Mouse (Mus musculus): ENCODE results near the gene Plin4.
"Not testable (repeated sequence)": the region's sequence is repeated elsewhere in the genome, so short reads cannot be mapped to it uniquely, and the experiment has no call there.

Plin4 gene

DNA sequence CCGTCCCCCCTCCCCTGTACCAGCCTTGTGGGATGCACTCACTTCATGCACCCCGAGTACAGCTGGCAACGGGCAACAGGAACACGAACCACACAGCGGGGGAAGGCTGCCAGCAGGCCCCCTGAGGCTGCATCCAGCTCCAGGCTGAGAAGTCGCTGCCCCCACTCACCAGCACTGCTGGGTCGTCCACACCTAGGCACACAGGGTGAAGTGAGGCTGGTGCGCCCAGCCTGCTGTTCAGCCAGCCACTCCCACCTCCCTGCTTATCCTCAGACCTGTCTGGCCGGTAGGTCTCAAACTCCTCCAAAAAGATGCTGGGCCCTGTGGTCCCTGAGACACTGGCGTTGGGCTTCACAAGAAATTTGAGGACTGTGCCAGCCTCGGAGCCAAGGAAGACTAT lies 16.6 kb upstream of the Plin4 start:
- no peak for DNase-seq (ENCODE audit: low read depth)

DNA sequence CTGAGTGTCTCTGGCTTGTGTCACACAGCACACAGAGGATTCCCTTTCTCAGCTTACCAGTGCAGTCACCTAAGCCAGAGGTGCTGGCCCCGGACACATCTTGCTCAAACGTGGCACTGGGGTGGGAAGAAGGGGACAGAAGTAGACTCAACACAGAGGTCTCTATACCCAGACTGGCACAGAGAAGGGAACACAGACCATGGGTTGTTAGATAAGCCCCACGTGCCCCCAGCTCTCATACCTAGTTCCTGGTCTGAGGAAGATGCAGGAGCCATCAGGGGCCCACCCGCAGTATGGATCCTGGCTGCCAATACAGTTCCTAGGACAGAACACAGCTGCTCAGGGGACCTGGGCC lies 15.7 kb upstream of the Plin4 start:
- DNase-seq (ENCODE audit: low read depth), result no peak

DNA sequence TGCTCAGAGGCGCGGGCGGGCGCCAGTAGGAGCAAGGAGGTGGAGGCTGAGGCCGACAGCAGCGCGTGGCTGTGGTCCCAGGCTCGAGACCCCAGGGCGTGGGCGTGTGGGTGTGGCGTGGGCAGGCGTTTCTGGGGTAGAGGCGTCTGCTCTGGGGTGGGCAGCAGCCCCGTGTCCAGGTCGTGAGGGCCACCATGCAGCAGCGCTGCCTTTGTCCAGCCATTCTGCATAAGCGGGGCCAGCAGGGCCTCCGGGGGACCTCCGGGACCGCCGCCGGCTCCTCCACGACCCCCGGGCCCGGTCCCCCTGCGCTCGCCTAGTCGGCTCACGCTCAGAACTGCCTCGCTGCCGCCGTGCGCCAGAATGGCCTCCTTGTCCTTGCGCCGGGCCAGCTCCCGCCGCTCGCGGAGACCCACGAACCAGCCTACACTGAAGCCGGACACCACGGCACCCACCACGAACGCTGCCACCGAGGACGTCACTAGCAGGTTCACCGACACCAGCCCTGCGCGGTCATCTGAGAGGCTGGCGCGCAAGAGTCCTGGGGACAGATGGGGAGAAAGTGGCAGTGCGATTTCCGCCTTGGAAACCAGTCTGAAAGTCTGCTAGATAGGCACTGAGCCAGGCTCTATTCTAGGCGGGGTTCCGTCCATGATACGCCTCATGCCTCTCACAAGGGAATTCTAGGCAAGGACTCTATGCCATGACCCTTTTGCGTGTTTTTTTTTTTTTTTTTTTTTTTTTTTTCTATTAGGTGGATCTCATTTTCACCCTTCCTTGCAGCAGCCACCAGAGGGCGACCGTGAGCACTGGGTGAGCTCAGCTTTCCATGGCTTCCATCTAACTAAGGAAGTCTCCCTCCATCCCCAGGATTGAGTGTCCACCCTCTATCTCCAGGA lies 15.0 kb upstream of the Plin4 start:
- DNase-seq (ENCODE audit: low read depth), result peak; percentile 61

DNA sequence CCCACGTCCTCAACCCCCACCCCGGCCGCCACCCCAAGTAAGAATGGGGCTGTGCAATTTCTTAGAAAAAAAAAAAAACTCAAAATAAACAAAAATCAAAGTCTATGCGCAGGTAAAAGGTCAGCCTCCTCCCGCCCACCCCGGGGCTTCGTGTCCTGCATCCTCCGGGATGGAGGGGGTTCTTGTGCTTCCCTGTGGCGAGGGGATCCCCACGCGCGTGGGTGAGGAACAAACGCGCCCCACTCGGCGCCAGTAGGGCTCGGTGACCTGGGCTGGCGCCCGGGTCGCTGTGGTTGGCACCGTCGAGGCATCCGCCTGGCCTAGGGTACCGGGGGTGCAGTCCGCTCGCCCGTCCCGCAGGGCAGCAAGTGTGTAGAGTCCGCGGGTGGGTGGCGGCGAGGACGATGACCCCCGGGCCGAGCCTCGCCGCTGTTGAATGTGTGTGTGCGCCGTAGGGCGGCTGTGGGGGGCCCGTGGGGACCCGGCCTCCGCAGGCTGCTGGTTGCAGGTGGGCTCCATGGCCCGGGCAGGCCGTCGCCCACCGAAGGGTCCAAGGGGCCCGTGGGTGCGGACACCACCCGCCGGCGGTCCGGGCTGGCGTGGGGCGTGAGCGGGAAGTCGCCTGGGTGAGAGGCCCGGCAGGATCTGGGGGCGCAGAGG lies 14.2 kb upstream of the Plin4 start:
- DNase-seq (ENCODE audit: low read depth), result no peak

DNA sequence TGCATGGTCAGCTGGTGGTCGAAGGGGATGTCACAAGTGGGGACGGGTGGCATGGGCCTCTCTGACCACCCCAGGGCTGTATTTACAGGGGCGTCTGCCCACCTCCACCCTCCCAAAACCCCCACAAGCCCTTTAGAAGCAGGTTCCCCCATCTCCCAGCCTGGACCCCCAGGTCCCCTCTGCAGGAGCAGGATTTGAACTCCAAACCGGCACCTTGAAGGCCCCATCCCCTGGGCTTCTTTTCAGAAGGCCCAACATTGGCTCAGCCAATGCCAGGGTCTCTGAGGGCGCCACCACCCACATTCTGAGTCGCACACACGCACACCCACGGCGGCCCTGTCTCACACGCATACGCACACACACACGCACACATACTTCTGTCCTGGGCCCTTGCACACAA lies 13.6 kb upstream of the Plin4 start:
- no peak for DNase-seq (ENCODE audit: low read depth)

DNA sequence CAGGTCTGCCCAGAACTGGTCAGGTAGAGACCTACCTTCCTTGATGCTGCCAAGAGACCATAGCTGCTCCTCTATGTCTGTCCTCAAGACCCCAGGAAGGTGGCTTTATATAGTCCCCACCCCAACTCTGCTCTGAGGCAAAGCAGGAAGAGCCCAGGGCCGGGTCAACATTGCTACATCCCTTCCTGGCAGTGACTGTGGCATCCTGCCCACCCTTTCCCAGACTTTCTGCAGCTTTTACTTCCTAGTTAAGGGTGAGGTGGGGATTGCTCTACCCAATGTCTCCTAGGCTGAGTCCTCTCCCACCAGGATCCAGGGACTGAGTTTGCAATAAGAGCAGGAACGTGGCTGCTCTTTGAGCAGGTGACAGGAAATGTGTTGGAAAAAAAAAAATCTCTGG lies 12.2 kb upstream of the Plin4 start, which contains the start of gene Lrg1:
Lrg1 (minus strand) TSS at position 176 of the 400 bp plus-strand sequence.
- DNase-seq (ENCODE audit: low read depth), result no peak

DNA sequence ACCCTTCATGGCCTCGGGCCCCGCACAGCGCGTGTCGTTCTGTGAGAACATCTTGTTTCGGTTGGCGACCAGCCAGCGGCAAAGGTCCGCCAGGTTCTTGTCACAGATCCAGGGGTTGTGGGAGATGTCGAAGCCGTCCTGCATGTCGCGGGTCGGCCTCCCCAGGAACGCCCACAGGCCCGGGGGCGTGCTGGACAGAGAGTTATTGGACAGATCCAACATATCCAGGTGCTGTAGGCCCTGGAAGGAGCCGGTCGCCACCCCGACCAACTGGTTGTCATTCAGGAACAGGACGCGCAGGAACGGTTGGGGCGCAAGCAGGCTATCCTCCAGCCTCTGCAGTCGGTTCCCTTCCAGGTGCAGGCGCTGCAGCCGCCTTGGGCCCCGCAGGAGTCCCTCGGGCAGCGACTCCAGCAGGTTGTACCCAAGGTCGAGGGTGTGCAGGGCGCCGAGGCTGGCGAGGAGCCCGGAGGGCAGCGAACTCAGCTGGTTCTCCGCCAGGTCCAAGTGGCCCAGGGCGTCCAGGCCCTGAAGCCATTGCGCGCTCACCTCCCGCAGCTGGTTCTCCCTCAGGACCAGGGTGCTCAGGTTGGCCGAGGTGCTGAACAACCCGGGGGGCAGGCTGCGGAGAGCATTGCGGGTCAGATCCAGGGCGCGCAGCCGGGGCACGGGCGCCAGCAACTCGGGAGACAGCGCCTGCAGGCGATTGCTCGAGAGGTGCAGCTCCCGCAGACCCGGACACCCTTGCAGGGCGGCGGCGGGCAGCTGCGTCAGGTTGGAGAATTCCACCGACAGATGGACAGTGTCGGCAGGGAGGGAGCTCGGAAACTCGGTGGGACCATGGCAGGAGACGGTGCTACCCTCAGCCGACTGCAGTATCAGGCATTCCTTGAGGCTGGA lies 10.6 kb upstream of the Plin4 start:
- DNase-seq (ENCODE audit: low read depth), result no peak

DNA sequence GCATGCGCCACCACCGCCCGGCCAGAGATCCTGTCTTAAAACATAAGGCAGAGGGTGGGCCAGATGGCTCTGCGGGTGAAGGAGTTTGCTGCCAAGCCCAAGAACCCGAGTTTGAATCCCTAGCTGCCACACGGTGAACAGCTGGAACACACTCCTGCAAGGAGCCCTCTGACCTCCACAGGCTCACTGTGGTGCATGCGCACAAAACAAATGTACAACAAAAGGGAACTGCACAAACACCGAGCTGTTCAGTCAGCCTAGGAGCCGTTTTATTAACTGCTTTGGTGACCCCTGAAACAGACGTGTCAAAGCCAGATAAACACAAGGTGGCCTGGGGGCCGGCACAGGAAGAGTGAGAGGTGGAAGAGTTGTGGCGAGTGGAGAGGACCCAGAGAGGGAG lies 9.8 kb upstream of the Plin4 start:
- DNase-seq (ENCODE audit: low read depth), result no peak

DNA sequence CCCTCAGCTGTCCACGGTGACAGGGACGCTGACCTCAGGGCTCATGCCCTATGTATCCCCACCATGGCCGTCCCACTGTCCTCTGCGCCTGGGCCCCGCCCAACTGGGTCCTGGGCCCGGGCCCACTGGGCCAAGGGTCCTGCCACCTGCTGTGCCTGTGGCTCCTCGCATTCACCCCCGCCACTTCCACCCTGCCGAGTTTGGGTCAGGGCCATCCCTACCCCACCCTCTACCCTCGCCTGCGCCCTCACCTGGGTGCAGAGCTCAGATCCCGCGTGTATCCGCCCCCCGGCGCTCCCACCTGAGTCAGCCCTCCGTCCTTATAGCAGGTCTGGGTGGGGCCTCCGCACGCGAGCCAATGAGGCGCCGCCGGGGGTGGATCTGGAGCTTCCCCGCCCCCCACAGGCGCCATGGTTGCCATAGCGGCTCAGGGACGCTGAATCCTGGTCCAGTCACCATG lies 7.7 kb upstream of the Plin4 start, which contains the start of gene Plin5:
Plin5 (minus strand) TSS at position 346 of the 460 bp plus-strand sequence.
- no peak for DNase-seq (ENCODE audit: low read depth)

DNA sequence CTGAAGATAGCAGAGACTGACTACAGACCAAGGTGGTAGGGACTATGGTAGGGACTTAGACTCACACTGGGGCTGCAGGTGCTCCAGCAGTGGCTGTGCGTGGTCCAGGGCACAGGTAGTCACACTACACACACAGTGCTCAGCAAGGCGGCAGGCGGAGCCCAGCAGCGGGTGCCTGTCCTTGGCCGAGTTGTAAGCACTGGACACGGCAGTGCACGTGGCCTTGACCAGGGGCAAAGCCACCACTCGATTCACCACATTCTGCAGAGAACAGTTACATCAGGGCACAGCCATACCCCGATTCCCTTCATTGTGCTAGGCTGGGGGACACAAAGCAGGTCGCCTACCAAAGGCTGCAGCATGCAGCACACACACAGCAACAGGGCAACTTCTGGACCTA lies 6.6 kb upstream of the Plin4 start:
- no peak for DNase-seq (ENCODE audit: low read depth)

DNA sequence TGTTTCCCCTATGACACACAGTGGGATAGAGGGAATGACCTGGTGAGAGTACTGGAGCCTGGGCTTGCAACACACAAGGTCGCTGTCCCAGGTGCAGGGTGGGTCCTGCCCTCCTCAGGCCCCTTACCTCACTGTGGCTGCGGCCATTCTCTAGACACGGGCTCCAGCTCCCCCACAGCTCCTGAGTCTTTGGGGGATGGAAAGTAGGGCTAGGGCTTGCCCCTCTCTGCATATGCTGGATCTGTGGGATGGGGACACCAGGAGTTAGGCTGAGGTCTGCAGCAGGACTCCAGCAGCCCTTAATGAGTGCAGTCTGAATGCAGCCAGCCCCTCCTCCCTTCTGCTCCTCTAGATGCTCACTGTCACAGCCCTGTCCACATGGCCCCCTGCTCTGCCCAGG lies 3.1 kb upstream of the Plin4 start:
- no peak for DNase-seq (ENCODE audit: low read depth)

DNA sequence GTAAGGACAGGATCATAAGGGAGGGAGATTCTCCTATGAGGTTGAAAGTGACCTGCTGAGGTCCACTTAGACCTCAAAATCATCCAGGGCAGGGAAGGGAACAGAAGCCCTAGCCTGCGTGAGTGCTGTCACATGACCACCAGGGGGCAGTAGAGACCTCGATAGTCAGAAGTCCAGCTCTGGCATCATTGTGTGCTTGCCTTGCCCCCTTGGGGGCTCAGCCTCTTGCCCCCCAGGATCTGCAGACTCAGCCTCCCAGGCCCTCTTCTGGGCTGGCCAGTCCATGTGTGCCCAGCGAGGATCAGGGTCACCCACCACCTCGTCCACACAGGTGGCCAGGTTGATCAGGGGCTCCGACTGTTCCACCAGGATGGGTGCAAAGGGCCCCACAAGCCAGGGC lies 2.3 kb upstream of the Plin4 start:
- peak; percentile 84 for DNase-seq (ENCODE audit: low read depth)

DNA sequence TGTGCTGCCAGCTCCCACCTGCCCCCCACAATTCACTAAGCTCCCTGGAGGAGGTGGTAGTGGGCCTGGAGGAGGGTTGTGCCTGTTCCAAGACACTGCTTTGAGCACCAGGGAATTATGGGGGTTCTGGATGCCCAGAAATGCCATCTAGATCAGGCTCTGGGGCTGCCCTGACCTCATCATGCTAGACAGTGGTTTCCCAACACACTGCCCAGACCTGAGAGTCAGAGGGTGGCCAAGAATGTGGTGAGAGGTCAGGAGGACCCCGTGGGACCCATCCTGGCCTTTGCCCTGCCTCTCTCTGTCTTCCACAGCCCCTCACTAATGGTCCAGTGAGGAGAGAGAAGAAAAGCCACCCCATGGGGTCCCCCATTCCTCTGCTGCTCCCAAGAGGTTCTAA lies 1.4 kb upstream of the Plin4 start:
- no peak for DNase-seq (ENCODE audit: low read depth)

DNA sequence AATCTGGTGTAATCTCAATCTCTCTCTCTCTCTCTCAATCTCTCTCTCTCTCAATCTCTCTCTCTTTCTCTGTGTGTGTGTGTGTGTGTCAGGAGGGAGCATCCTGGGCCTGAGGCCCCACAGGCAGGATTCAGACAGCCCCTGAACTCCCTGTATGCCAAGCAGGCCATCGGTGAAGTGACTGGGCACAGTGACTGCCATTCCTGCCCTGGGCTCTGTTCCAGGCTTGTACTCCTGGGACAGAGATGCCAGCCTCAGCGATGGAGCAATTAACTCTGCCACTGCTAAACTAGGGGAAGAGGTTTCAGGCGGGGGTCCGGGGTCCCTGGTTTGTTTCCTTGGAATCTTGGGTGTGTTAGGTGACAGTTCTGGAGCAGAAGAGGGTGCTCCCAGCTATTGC lies 968 bp upstream of the Plin4 start:
- no peak for DNase-seq (ENCODE audit: low read depth)

DNA sequence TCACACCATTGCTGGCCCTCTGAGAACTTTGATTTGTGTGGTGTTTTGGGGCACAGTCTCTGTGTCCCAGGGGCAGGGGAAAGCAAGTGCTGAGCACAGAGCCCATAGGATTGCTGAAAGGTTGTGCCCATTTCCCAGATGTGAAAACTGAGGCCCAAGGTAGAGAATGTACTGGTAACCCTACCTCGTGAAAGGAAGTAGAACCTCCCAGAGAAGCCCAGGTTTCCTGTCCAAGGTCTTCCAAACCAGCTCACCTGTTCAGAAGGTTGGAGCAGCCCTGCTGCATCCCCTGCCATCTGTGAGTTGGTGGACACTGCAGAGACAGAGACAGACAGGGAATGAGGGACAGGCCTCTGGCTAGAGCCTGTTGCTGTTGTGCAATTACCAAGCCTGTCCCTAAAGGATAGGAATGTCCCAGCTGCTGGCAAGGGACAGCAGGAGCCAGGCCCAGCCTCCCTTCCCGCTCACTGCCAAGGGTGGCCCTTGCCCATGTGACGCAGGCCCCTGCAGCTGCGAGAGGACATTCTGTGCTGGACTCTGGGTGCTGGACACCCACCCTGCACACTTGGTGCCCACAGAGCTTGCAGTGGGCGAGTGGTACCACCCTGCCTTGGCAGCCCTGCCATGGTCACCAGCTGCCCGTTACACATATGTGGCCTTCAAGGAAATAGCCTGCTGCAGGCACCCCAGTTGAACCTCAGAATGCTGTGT lies 1.1 kb downstream of the Plin4 start:
- DNase-seq (ENCODE audit: low read depth), result no peak

DNA sequence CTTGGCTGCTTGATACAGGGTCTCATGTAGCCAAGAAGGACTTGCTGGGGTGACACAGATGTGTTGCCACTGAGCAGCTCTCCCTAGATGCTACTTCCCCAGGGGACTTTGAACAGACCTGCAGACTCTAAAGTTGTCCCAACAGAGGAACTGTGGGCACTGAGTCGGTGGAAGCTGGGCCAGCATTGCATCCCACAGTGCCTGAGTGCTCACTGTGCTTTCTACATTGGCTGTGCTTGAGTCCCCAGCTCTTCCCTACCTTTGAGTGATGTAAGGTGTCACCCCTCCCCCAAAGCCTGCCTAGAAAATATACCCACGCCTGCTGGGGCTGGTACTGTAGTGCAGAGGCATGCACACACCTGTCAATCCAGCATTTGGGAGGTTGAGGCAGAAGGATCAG lies 1.9 kb downstream of the Plin4 start:
- no peak for DNase-seq (ENCODE audit: low read depth)

DNA sequence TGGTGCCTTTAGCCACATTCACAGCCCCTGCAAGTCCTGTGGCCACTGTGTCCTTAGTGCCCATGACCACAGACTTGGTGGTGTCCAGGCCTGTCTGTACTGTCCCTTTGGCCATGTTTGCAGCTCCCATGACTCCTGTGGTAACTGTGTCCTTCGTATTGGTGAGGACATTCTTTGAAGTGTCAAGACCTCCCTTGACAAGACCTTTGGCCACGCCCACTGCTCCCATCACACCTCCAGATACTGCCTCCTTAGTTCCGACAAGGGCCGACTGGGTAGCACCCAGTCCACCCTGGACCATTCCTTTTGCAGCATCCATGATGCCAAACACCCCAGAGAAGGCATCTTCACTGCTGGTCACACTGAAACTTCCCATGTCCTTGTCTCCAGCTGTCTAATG lies 2.6 kb downstream of the Plin4 start:
- no peak for DNase-seq (ENCODE audit: low read depth)

DNA sequence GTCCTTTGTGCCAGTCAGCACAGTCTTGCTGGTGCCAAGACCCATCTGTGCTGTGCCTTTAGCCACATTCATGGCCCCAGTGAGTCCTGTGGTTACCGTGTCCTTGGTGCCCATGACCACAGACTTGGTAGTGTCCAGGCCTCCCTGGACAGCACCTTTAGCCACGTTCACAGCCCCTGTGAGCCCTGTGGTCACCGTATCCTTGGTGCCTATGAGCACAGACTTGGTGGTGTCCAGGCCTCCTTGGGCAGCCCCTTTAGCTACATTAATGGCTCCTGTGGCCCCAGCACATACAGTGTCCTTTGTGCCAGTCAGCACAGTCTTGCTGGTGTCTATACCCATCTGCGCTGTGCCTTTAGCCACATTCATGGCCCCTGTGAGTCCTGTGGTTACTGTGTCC lies 3.2 kb downstream of the Plin4 start:
- not testable (repeated sequence) for DNase-seq (ENCODE audit: low read depth)

DNA sequence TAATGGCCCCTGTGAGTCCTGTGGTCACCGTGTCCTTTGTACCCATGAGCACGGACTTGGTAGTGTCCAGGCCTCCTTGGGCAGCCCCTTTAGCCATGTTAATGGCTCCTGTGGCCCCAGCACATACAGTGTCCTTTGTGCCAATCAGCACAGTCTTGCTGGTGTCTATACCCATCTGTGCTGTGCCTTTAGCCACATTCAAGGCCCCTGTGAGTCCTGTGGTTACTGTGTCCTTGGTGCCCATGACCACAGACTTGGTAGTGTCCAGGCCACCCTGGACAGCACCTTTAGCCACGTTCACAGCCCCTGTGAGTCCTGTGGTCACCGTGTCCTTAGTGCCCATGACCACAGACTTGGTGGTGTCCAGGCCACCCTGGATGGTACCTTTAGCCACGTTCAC lies 4.8 kb downstream of the Plin4 start:
- DNase-seq (ENCODE audit: low read depth), result not testable (repeated sequence)

DNA sequence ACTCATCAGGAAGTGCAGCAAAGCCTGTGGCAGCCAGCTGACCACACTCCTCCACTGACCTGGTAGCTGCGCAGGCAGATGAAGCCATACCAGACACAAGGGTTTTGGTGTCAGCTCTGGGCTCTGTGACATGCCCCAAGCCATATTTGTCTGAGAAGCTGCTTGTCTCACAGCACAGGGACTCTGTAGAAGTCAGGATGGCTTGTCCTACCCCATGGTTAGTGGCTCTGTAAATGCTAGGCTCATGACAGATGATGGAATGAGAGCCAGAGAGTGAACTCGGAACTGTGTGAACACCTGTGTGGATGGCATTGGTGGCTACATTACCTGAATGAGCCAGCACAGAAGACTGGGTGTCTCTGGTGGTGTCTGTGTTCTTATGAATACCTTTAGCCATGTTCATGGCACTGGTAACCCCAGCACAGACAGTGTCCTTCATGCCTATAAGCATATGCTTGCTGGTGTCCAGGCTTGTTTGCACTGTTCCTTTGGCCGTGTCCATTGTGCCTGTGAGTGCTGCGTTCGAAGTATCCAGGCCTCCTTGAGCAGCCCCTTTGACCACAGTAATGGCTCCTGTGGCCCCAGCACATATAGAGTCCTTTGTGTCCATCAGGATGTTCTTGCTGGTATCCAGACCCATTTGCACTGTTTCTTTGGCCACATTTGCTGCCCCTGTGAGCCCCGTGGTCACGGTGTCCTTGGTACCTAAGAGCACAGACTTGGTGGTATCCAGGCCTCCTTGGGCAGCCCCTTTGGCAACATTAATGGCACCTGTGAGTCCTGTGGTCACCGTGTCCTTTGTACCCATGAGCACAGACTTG lies 5.9 kb downstream of the Plin4 start:
- DNase-seq (ENCODE audit: low read depth), result no peak

DNA sequence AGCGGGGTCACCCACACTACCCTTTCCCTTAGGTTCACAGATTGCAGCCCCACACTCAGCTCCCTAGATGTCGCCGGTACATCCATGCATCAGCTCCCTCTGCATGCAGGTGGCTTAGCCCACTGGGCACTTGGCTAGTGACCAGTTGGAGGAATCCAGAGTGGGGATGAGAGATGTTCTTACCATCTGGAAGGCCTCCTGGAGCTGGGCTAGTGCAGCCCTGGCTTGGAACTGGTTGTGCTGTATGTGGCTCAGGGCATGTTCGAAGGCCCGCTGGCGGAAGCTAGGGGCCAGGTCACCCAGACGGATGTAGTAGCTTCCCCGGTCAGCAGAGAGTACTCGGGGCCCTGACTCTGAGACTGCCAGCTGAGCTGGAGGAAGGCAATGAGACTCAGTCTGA lies 6.7 kb downstream of the Plin4 start:
- DNase-seq (ENCODE audit: low read depth), result no peak

All from 416B (cell line).